Mouse (Mus musculus): Measurements from ENCODE around the gene Nfkbib.
A peak's percentile ranks its signal among the peaks of the same experiment; 100 is the strongest.

The Nfkbib gene

GRCm38 (mm10) chr7:28717726-28718125, 49.6 kb downstream of the Nfkbib start:
- DNase-seq (ENCODE audit: low spot score): no peak

- peak; percentile 75 for DNase-seq (ENCODE audit: low spot score)
Observed at GRCm38 (mm10) chr7:28716590-28717281, 50.6 kb downstream of the Nfkbib start, which contains the start of gene Fbxo17. Fbxo17 (plus strand) TSS chr7:28716804.

DNA sequence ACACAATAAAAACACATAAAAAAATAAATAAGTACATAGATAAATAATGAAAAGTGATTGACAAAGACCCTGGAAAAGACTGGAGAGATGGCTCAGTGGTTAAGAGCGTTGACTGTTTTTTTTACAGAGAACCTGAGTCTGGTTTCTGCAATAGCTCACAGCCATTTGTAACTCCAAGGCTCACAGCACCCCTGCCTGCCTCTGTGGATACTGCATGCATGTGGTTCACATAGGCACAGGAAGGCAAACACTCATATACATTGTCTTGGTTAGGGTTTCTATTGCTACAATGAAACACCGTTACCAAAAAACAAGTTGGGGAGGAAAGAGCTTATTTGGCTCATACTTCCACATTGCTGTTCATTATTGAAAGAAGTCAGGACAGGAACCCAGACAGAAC, 51.7 kb downstream of the Nfkbib start:
- DNase-seq (ENCODE audit: low spot score): peak; percentile 30

GRCm38 (mm10) chr7:28714667-28715066, 52.6 kb downstream of the Nfkbib start:
- DNase-seq (ENCODE audit: low spot score): no peak

- no peak for DNase-seq (ENCODE audit: low spot score)
Observed at GRCm38 (mm10) chr7:28710962-28711361, 56.4 kb downstream of the Nfkbib start.

DNA sequence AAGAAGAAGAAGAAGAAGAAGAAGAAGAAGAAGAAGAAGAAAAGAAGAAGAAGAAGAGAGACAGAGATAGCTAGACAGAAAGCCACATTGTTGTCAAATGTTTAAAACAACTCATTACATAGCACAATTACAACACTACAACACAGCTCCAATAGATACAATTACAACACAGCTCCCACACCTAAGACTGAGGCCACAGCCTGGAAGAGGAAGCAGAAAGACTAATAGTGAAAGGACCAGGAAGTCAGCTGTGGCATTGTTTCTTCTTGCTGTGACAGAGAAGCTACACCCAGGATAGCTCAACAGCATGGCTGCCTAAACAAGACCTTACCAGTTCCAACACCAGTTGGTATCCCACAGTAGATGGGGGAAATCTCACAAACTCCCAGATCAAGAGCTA, 57.9 kb downstream of the Nfkbib start:
- DNase-seq (ENCODE audit: low spot score): no peak
